Mouse (Mus musculus) inflammation-experienced regulatory T-cells, adult 6 months (primary cell): ENCODE results near the gene Zfp503. TPM values are rescaled to one million over a fixed set of nuclear protein-coding genes. Genes with fewer than 3 reads are reported as not detected.
A peak's percentile ranks its signal among the peaks of the same experiment; 100 is the strongest.

Experiments used
- ATAC-seq: one replicate; pipeline ENCODE4 v1.8.0; 2017
- polyA plus RNA-seq, 3 experiments: library from polyadenylated mRNA; unstranded; fragments of 100-300 nt; shearing (Covaris generic); gene quantifications; one replicate each; pipeline ENCODE4 v1.2.1; 2017

Gene Zfp503
- polyA plus RNA-seq = not detected

GRCm38 (mm10) chr14:21989291-21989913, at the start of gene Zfp503:
Gene Zfp503, minus strand, starts transcription at chr14:21989601.
- ATAC-seq = no peak

- ATAC-seq = no peak
Measured at GRCm38 (mm10) chr14:22037498-22038131, 48.2 kb upstream of the Zfp503 start.

GRCm38 (mm10) chr14:22036802-22037497, 47.5 kb upstream of the Zfp503 start:
- ATAC-seq = no peak

- ATAC-seq = no peak
Measured at GRCm38 (mm10) chr14:22036338-22036737, 46.9 kb upstream of the Zfp503 start.

- no peak for ATAC-seq
Measured at GRCm38 (mm10) chr14:22035900-22036299, 46.5 kb upstream of the Zfp503 start.

- ATAC-seq = no peak
Measured at GRCm38 (mm10) chr14:22023533-22023932, 34.1 kb upstream of the Zfp503 start.

- no peak for ATAC-seq
Measured at GRCm38 (mm10) chr14:22020885-22021284, 31.5 kb upstream of the Zfp503 start.

- ATAC-seq = no peak
Measured at GRCm38 (mm10) chr14:22019949-22020845, 30.8 kb upstream of the Zfp503 start.

- no peak for ATAC-seq
Measured at GRCm38 (mm10) chr14:22019252-22019948, 30.0 kb upstream of the Zfp503 start, which contains the start of gene Lrmda. Gene Lrmda, plus strand, starts transcription at chr14:22019712.

- no peak for ATAC-seq
Measured at GRCm38 (mm10) chr14:22017011-22017410, 27.6 kb upstream of the Zfp503 start.

- no peak for ATAC-seq
Measured at GRCm38 (mm10) chr14:22014781-22015180, 25.4 kb upstream of the Zfp503 start.

- no peak for ATAC-seq
Measured at GRCm38 (mm10) chr14:22014315-22014714, 24.9 kb upstream of the Zfp503 start.

GRCm38 (mm10) chr14:22007006-22007405, 17.6 kb upstream of the Zfp503 start:
- no peak for ATAC-seq

GRCm38 (mm10) chr14:22004943-22005342, 15.5 kb upstream of the Zfp503 start:
- no peak for ATAC-seq

- ATAC-seq = no peak
Measured at GRCm38 (mm10) chr14:22003631-22004030, 14.2 kb upstream of the Zfp503 start.

- ATAC-seq = no peak
Measured at GRCm38 (mm10) chr14:22003231-22003630, 13.8 kb upstream of the Zfp503 start.

GRCm38 (mm10) chr14:21999588-21999987, 10.2 kb upstream of the Zfp503 start:
- no peak for ATAC-seq

GRCm38 (mm10) chr14:21995031-21995754, 5.8 kb upstream of the Zfp503 start:
- peak; percentile 67 for ATAC-seq

- ATAC-seq = no peak
Measured at GRCm38 (mm10) chr14:21994061-21994990, 4.9 kb upstream of the Zfp503 start.
